ENCODE assay signal across 8 mouse cellular contexts in genomic region chr11:117047172-117047950, GRCm38 (mm10).
A peak's percentile ranks its signal among the peaks of the same experiment; 100 is the strongest.
DNase-seq lines count a peak whose midpoint lies in the region; ATAC-seq and TF ChIP-seq lines count a peak whose summit lies in the region.

No protein-coding gene starts in this region.

- WGBS in lung, adult 2 months: 15% methylated on average over 22 of the region's 22 CpGs
- 19% methylated on average over 22 of the region's 22 CpGs for WGBS in heart, embryonic 15.5 days
- 27% methylated on average over 22 of the region's 22 CpGs for WGBS in limb, embryonic 14.5 days

- peaks cover 11% of the 10 kb centered on the region for H3K27me3 ChIP-seq in heart, embryonic 15.5 days
- no peaks in the 10 kb centered on the region; the same call in 1 of the 2 replicates for H3K27me3 ChIP-seq in limb, embryonic 14.5 days (ENCODE audit: control insufficient read depth, insufficient read depth, low read length)

- no peak overlapping the region for H3K9ac ChIP-seq in heart, embryonic 15.5 days
- no peak overlapping the region for H3K9ac ChIP-seq in limb, embryonic 14.5 days (ENCODE audit: low read depth, low read length, severe bottlenecking)

- H3K36me3 ChIP-seq in heart, embryonic 15.5 days: no peaks in the 10 kb centered on the region
- no peaks in the 10 kb centered on the region for H3K36me3 ChIP-seq in limb, embryonic 14.5 days (ENCODE audit: control insufficient read depth, insufficient read depth, low read length)

- TF ChIP-seq POLR2A in lung, adult 2 months (IDR thresholded peaks at IDR 0.05; ENCODE audit: borderline replicate concordance, extremely low read depth, low read depth, low read length): no peak
- TF ChIP-seq POLR2A in bone marrow macrophage, adult 2 months (IDR thresholded peaks at IDR 0.05; ENCODE audit: borderline replicate concordance, low read depth, low read length): no peak
- TF ChIP-seq POLR2A in limb, embryonic 14.5 days (IDR thresholded peaks at IDR 0.05; ENCODE audit: borderline replicate concordance, extremely low read depth, insufficient read depth, insufficient read length): no peak

- peak; percentile 6 to 41 for DNase-seq in lung, adult 18-20 months
- DNase-seq in lung, adult 2 months: no peak
- peak; percentile 67 for DNase-seq in limb, embryonic 14.5 days (ENCODE audit: low spot score)
- peak; percentile 18 for DNase-seq in skeletal muscle tissue, adult 2 months (ENCODE audit: low read depth, low spot score)
- DNase-seq in natural killer cell, adult 2 months (ENCODE audit: low spot score in 2 of 2): no peak
- DNase-seq in left cerebral cortex, adult 8-10 months (ENCODE audit: low spot score in 2 of 2): no peak

- H3K27ac ChIP-seq in bone marrow macrophage, adult 2 months (ENCODE audit: insufficient read depth, low read depth, low read length): peak overlapping the region; percentile 28; the same call in 1 of the 2 replicates
- peak overlapping the region; percentile 82 for H3K27ac ChIP-seq in heart, embryonic 15.5 days
- H3K27ac ChIP-seq in limb, embryonic 14.5 days (replicated peaks; ENCODE audit: low read depth, low read length): no peak overlapping the region

- TF ChIP-seq CTCF in lung, adult 2 months (IDR thresholded peaks at IDR 0.05; ENCODE audit: insufficient read depth, low read length): no peak
- no peak for TF ChIP-seq CTCF in bone marrow macrophage, adult 2 months (IDR thresholded peaks at IDR 0.05; ENCODE audit: low read depth, low read length)

- peaks cover 6% of the 10 kb centered on the region for H3K4me1 ChIP-seq in lung, adult 2 months (ENCODE audit: control insufficient read depth, insufficient read depth, low read length)
- H3K4me1 ChIP-seq in bone marrow macrophage, adult 2 months (ENCODE audit: control insufficient read depth, insufficient read depth, low read length): no peaks in the 10 kb centered on the region; the same call in 1 of the 2 replicates
- peaks cover 24% of the 10 kb centered on the region for H3K4me1 ChIP-seq in heart, embryonic 15.5 days (replicated peaks)
- peaks cover 10% of the 10 kb centered on the region for H3K4me1 ChIP-seq in limb, embryonic 14.5 days (ENCODE audit: control insufficient read depth, insufficient read depth, low read length)

- H3K9me3 ChIP-seq in heart, embryonic 15.5 days (replicated peaks): no peaks in the 10 kb centered on the region
- H3K9me3 ChIP-seq in limb, embryonic 14.5 days (ENCODE audit: control insufficient read depth, low read length): no peaks in the 10 kb centered on the region

- no peak overlapping the region for H3K4me3 ChIP-seq in lung, adult 2 months (replicated peaks; ENCODE audit: extremely low read depth, low read depth, low read length)
- no peak overlapping the region for H3K4me3 ChIP-seq in bone marrow macrophage, adult 2 months (ENCODE audit: insufficient read depth, low read length)
- no peak overlapping the region for H3K4me3 ChIP-seq in heart, embryonic 15.5 days
- H3K4me3 ChIP-seq in limb, embryonic 14.5 days (replicated peaks; ENCODE audit: low read length): no peak overlapping the region

- ATAC-seq in heart, embryonic 15.5 days (replicated peaks; ENCODE audit: insufficient number of reproducible peaks, insufficient read depth, low FRiP score, low read depth): peak; percentile 77
- ATAC-seq in limb, embryonic 14.5 days (ENCODE audit: low FRiP score, low read depth): no peak

- peak overlapping the region; percentile 40 for H3K4me2 ChIP-seq in heart, embryonic 15.5 days
- H3K4me2 ChIP-seq in limb, embryonic 14.5 days (replicated peaks; ENCODE audit: low read depth, low read length, severe bottlenecking): no peak overlapping the region

Comparison
In these comparisons a context has a peak if more than half of its experiments do, and no peak if none do; other contexts are left out.
1. DNase-seq: peak in lung, adult 18-20 months (2 of 2), limb, embryonic 14.5 days (single experiment) and skeletal muscle tissue, adult 2 months (single experiment); none in lung, adult 2 months (single experiment), natural killer cell, adult 2 months (0 of 2) and left cerebral cortex, adult 8-10 months (0 of 2).